Mouse (Mus musculus) C2C12 (cell line): Measurements from ENCODE around the gene Glrx3.

Source experiments
- CEBPB ChIP-seq: IDR thresholded peaks from one replicate; pipeline ENCODE4 v1.6.1; 2011; ENCODE audit warnings: low read depth, mild to moderate bottlenecking, control low read depth, moderate library complexity
- CTCF ChIP-seq: IDR thresholded peaks from one replicate; pipeline ENCODE4 v1.5.1; 2011; ENCODE audit not compliant: control insufficient read depth, insufficient read depth, insufficient read length
- FOSL1 ChIP-seq: IDR thresholded peaks from one replicate; pipeline ENCODE4 v1.8.0; 2011; ENCODE audit warnings: mild to moderate bottlenecking, low read length; ENCODE audit not compliant: poor library complexity, insufficient read depth, severe bottlenecking
- MAX ChIP-seq: IDR thresholded peaks from one replicate; pipeline ENCODE4 v1.6.1; 2011; ENCODE audit warnings: mild to moderate bottlenecking, control low read depth
- MYOD1 ChIP-seq: IDR thresholded peaks from one replicate; pipeline ENCODE4 v1.6.1; 2011; ENCODE audit warnings: low read depth; ENCODE audit not compliant: control insufficient read depth, insufficient read length
- MYOG ChIP-seq: IDR thresholded peaks from one replicate; pipeline ENCODE4 v1.6.1; 2011; ENCODE audit not compliant: control insufficient read depth, insufficient read length; ENCODE audit errors: extremely low read depth
- USF1 ChIP-seq: IDR thresholded peaks from one replicate; pipeline ENCODE4 v1.6.1; 2011; ENCODE audit warnings: low read depth, mild to moderate bottlenecking, control low read depth, moderate library complexity

DNA sequence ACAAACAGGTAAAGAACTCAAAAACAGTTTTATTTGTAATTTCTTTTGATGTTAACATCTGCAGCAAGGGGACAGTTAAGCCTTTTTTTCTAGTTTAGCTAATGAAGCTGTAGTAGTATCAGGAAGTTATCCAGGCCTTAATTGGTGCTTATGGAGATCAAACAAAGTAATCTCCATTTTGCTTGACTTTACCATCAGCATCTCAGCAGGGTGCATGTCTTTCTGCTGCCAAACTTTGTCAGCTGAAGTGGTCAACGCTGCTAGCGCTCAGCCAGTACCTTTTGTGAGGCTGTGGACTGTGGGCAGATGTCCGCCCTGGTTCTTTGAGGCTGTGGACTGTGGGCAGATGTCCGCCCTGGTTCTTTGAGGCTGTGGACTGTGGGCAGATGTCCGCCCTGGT is 24.0 kb downstream of the Glrx3 start:
- TF ChIP-seq MAX (no peak), CTCF (no peak), USF1 (no peak), MYOD1 (no peak), CEBPB (no peak), MYOG (no peak), FOSL1 (no peak)
